Mouse (Mus musculus) left cerebral cortex, postnatal 4 days (tissue): Measurements from ENCODE around the gene Bcar1. TPM values are rescaled to one million over a fixed set of nuclear protein-coding genes. Genes with fewer than 3 reads are reported as not detected.
A peak's percentile ranks its signal among the peaks of the same experiment; 100 is the strongest.

Experiments used
- DNase-seq: peaks from one replicate; pipeline ENCODE4 v3.0.0-alpha.2; 2022
- intact Hi-C: fragments of 180-260 bp; cut with DNase I; formaldehyde crosslinking; loops from one replicate; pipeline ENCODE4 v1.15.1; 2025
- microRNA-seq: library from miRNA; unstranded; fragments of <30 nt; microRNA quantifications from one replicate; pipeline ENCODE4 v1.2.0, GENCODE M21; 2022
- total RNA-seq, 2 experiments: library from RNA; stranded (reverse); gene quantifications; 2 replicates each; pipeline ENCODE4 v1.2.3; 2021

The Bcar1 gene
- total RNA-seq, 2 experiments from 2014 or later = 58.2 to 59.7 TPM

DNA sequence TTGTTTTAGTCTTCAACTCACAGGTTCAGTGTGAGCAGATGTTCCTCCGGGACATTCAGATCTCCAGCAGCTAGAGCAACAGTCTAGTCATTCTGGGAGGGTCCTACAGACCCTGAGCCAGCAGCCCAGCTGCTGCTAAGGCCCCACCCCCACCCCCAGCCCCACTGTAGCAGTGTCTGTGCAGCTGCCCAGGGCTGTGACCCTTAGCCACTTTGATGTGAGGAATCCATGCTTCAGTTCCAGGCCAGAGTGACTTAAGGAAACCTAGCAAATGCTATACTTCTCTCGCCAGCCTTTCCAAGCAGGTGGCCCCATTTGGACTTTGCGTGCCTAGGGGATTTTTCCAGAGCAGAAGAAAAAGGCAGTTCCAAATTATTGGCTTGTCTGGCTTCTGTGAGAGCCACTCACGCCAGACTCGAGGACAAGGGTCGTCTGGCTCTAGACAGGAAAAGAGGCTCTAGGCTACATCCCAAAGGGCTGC is 50.3 kb downstream of the Bcar1 start:
- intact Hi-C loops = no loop called here
- no peak for DNase-seq

DNA sequence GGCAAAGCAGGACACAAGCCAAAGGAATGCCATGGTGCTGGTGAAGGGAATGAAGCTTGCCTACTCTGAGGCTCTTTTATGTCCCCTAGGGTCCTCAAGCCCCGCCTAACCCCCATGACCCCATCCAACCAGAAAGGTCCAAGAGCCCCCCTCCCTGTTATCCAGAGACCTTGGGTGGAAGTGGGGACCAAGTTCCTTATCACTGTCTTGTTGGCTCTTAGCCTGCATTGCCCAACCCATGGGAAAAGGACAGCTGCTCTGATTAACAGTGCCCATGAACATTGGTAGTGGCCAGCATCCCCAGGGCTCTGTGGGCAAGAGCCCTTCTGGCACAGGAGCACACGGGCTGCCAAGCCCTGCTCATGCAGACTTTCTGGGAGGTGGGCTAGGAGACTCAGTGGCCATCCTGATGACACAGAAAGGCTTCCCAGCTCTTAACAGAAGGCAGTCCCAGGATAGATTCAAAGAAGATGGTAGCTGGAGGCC is 52.6 kb downstream of the Bcar1 start, which contains the start of gene Ctrb1:
Ctrb1 (minus strand) TSS at position 51 of the 486 bp plus-strand sequence.
- DNase-seq = no peak
- intact Hi-C loops = no loop called here

DNA sequence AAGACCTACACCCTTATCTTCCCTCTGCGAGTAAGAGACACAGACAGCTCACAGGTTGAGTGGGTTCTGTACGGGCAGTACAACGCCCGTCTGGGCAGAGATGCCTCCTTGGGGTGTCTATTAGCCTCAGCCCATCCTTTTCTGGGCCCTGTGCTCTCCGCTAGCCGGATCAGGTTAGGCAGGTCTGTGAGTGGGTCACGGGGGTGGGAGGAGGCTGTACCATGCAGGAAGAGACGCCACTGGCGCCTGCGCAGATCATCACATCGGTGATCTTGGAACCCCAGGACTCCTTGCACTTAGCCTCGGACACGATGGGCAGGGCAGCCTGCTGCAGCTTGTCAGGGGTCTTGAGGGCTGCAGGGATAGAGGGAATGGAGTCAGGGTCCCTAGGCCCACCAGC is 56.7 kb downstream of the Bcar1 start:
- DNase-seq = no peak
- intact Hi-C loops = no loop called here

DNA sequence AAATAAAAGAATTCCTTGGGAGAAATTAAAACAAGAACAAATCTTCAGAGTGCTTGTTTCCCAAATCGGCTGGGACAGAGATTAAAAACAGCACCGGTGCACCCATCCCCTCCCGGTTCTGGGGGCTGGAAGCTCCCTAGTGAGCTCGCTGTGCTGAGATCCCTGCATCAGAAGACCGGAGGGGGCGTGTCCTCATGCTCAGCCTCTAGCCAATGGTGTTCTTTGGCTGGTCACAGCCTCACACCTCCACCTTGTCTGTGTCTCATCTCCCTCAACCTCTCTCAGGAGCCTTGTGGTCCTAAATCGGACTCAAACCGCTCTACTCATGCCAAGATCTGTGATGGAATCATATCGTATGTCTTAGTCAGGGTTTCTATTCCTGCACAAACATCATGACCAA is 61.1 kb downstream of the Bcar1 start:
- DNase-seq = no peak
- intact Hi-C loops = no loop called here

DNA sequence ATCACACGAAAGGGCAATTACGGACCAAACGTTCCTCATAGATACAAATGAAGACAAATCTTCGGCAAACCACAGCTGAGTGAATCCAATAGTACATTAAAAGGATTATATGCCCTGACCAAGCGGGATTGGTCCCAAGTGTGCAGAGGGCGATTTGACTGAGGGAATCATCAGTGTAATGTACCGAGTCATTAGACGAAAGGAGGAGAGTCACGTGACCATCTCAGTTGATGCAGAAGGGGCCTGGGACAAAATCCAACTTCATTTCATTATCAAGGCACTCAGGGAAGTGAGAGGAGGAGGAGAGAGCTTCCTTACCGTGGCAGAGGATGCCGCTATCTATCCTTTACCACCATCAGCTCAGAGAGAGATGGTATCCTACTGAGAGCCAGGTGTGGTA is 62.5 kb downstream of the Bcar1 start:
- intact Hi-C loops = no loop called here
- DNase-seq = no peak

DNA sequence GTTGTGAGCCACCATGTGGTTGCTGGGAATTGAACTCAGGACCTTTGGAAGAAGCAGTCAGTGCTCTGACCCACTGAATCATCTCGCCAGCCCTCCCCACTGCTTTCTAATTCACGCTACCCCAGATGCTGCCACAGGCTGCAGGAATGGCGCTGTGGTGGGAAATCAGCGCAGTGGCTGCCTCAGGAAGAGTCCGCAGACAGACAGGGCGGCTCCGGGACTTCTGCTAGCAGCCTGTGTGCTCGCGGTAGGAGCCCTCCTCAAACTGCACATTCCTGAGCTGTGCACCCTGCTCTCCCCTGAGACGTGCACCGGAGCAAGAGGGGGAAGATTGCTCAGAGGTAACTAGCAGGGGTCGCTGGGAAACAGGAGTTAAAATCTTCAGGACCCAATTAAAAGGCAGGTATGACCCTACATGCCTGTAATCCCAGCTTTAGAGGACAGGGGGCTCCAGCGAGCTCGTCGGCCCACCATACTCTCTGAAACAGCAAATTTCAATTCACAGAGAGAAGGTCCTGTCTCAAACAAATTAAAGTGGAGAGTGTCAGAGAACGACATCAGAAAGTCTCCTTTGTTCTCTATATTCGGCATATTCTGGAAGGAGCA is 63.1 kb downstream of the Bcar1 start:
- DNase-seq = peak; percentile 38
- intact Hi-C loops = no loop called here

DNA sequence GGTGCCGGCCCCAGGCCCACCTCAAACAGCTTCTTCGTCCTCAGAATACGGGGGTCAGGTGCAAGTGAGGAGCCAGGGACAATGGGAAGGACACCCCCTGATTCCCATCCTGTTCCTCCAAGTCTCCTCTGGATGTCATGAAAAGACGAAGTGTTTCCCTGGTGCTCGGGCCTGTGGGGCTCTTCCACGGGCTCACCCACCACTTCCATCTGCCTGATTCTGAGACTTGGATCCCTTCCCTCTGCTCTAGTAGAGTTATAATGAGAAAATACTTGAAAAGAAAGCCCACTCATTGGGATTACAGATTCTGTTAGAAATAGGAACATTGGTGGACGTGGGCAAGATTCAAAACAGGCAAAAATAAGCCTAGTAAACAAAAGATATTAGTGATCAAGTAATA is 64.8 kb downstream of the Bcar1 start:
- intact Hi-C loops = loop anchor here (5.0 kb wide), 1 partner anchor 153 kb away; no protein-coding TSS in a partner anchor
- no peak for DNase-seq

DNA sequence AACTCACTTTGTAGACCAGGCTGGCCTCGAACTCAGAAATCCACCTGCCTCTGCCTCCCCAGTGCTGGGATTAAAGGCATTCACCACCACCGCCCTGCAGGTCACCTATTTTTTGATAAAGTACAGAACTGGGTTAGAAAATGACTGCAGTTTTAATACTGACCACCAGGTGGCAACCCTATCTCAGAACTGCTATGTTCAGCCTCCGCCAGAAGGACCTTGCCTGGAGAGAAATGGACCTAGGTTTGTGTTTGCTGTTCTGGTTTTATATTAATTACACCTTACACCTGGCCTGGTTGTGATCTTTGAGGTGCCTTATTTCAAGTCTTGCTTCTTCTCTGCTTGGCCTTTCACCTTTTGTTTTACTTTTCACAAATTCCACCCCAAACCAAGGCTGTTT is 65.5 kb downstream of the Bcar1 start:
- intact Hi-C loops = loop anchor here (5.0 kb wide), 1 partner anchor 154 kb away; no protein-coding TSS in a partner anchor
- DNase-seq = peak; percentile 49

DNA sequence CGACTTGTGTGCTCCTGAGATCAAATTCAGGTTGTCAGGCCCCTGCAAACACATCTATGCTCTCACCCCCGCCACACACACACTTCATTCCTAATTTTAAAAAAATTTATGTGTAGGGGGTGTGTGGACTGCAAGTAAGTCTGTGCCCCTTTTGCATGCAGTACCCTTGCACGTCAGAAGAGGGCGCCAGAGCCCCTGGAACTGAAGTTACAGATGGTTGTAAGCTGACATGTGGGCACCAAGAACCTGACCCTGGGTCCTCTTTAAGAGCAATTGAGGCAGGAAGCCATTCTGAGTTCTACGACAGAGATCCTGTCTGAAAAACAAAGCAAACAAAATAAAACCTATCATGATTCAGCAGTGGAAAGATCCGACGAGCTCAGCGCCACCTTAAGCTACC is 67.4 kb downstream of the Bcar1 start:
- intact Hi-C loops = loop anchor here (5.0 kb wide), 1 partner anchor 156 kb away; no protein-coding TSS in a partner anchor
- DNase-seq = no peak

DNA sequence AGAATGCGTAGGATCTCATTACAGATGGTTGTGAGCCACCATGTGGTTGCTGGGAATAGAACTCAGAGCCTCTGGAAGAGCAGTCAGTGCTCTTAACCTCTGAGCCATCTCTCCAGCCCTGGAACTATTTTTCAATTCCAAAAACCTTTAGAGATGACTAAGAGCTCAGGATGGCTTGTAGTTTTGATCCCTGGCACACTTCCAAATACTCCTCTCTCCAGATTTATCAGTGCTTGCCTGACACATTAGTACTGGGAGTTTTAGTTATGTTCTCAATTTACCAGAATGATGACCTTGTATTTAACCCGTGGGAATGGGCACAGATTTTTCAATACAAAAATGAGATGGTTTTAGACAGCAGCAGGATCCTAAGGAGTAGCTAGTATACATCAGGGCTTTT is 76.9 kb downstream of the Bcar1 start:
- DNase-seq = no peak
- intact Hi-C loops = no loop called here

DNA sequence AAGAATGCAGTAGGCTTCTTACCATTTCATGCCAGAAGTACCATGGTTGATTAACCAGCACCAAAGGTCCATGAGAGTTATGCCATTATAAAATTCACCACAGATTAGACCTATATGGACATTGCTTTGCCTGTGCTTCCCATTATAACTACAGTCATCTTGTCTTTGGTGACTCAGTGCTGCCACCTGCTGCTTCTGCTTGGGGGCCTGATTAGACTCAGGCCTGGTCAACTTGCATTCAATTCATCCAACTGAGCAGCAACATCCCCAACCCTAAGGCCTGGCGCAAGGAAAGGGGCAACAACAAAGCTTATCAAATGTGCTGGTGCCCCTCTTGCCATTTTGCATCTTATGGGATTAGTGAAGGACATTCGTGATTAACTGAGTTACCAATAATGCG is 81.1 kb downstream of the Bcar1 start:
- peak; percentile 80 for DNase-seq
- intact Hi-C loops = no loop called here

Small RNA genes within 50 kb of the gene (microRNA-seq; reads per million reads assigned to microRNA genes)
- gene Mir7076 = not detected

Other genes starting within 250 kb of the Bcar1 start
- 10 to 100 TPM; 23.9 to 25.5 TPM for gene Wdr59, start 221.7 kb downstream of the Bcar1 start, total RNA-seq
- gene Znrf1, start 207.7 kb downstream of the Bcar1 start, total RNA-seq = 100 to 1,000 TPM; 191 to 204 TPM
- 1 to 10 TPM in 1 of 2 experiments, under 1 TPM in 1; 0.54 to 1.1 TPM for gene Ldhd, start 113.4 kb downstream of the Bcar1 start, total RNA-seq
- gene Zfp1, start 100.4 kb downstream of the Bcar1 start, total RNA-seq = 10 to 100 TPM; 23.0 to 25.0 TPM
- not detected for gene Ctrb1, start 52.8 kb downstream of the Bcar1 start, total RNA-seq
- 100 to 1,000 TPM; 110 to 114 TPM for gene Cfdp1, start 110.5 kb upstream of the Bcar1 start, total RNA-seq
- 1 to 10 TPM; 2.6 to 2.9 TPM for gene Tmem170, start 132.9 kb upstream of the Bcar1 start, total RNA-seq
- 1 to 10 TPM in 1 of 2 experiments, under 1 TPM in 1; 0.89 to 1.0 TPM for gene Chst5, start 166.6 kb upstream of the Bcar1 start, total RNA-seq
- 10 to 100 TPM; 11.6 to 11.9 TPM for gene Tmem231, start 190.1 kb upstream of the Bcar1 start, total RNA-seq
- gene Gabarapl2, start 196.9 kb upstream of the Bcar1 start, total RNA-seq = 100 to 1,000 TPM; 192 to 198 TPM
- 1 to 10 TPM; 5.7 to 6.1 TPM for gene Adat1, start 248.5 kb upstream of the Bcar1 start, total RNA-seq